Mouse (Mus musculus) midbrain, embryonic 16.5 days (tissue): ENCODE data around the gene Whrn. TPM values are rescaled to one million over a fixed set of nuclear protein-coding genes. Genes with fewer than 3 reads are reported as not detected.

Experiments
- ATAC-seq: fragments of 200-750 bp; cut with Nextera tagmentation; 2 replicates; pipeline ENCODE4 v1.8.0; 2017; ENCODE audit warnings: moderate TSS enrichment
- H3K27ac ChIP-seq: fragments of 300-500 bp; sonication (generic); 2 replicates; pipeline ENCODE4 v1.5.1; 2014; ENCODE audit warnings: mild to moderate bottlenecking, low read length, mixed read lengths
- H3K27me3 ChIP-seq: fragments of 300-500 bp; sonication (generic); 2 replicates; pipeline ENCODE4 v1.6.1; 2014; ENCODE audit warnings: low read depth, low read length, mixed read lengths; ENCODE audit not compliant: control insufficient read depth, insufficient read depth
- H3K36me3 ChIP-seq: fragments of 300-500 bp; sonication (generic); 2 replicates; pipeline ENCODE4 v1.6.1; 2014; ENCODE audit warnings: mild to moderate bottlenecking, low read length, moderate library complexity, mixed read lengths; ENCODE audit not compliant: control insufficient read depth, insufficient read depth
- H3K4me1 ChIP-seq: fragments of 300-500 bp; sonication (generic); 2 replicates; pipeline ENCODE4 v1.6.1; 2014; ENCODE audit warnings: mild to moderate bottlenecking, low read length, mixed read lengths; ENCODE audit not compliant: control insufficient read depth, insufficient read depth
- H3K4me2 ChIP-seq: fragments of 300-500 bp; sonication (generic); 2 replicates; pipeline ENCODE4 v1.6.1; 2014; ENCODE audit warnings: mild to moderate bottlenecking, low read length, mixed read lengths
- H3K4me3 ChIP-seq: fragments of 300-500 bp; sonication (generic); 2 replicates; pipeline ENCODE4 v1.5.1; 2014; ENCODE audit warnings: low read depth, mild to moderate bottlenecking, low read length, moderate library complexity, mixed read lengths
- H3K9ac ChIP-seq: fragments of 300-500 bp; sonication (generic); 2 replicates; pipeline ENCODE4 v1.6.1; 2014; ENCODE audit warnings: low read depth, low read length, mixed read lengths
- H3K9me3 ChIP-seq: fragments of 300-500 bp; sonication (generic); replicated peaks from 2 replicates; pipeline ENCODE4 v1.6.1; 2014; ENCODE audit warnings: mild to moderate bottlenecking, low read length, mixed read lengths; ENCODE audit not compliant: control insufficient read depth, poor library complexity, severe bottlenecking
- WGBS: fragments of 180-500 bp; shearing (Covaris S2); extraction: QIAGEN DNeasy Blood & Tissue Kit; methylation state at CpG from one replicate; pipeline ENCODE4 v1.1.7; 2014; 5-methylcytosine and 5-hydroxymethylcytosine counted together
- polyA plus RNA-seq: library from polyadenylated mRNA; unstranded; fragments of >200 nt; fragmentation: Nextera tagmentation; extraction: Ambion mirVana; gene quantifications from 2 replicates; pipeline ENCODE4 v1.2.1, GENCODE M21; 2015

Gene Whrn
- polyA plus RNA-seq, 1 experiment from 2014 or later: 4.9 TPM

GRCm38 (mm10) chr4:63444362-63445066, 51.3 kb downstream of the Whrn start:
- H3K4me3 ChIP-seq: no peak overlapping the region
- no peak overlapping the region for H3K9ac ChIP-seq
- WGBS: 72% methylated on average over 10 of the region's 10 CpGs
- peak overlapping the region; percentile 14; the same call in 1 of the 2 replicates for H3K27ac ChIP-seq
- no peak for ATAC-seq
- peaks cover 4% of the 10 kb centered on the region; the same call in 1 of the 2 replicates for H3K4me1 ChIP-seq
- no peak overlapping the region for H3K4me2 ChIP-seq
- H3K9me3 ChIP-seq: no peaks in the 10 kb centered on the region
- no peaks in the 10 kb centered on the region for H3K27me3 ChIP-seq
- H3K36me3 ChIP-seq: no peaks in the 10 kb centered on the region

- H3K9ac ChIP-seq: no peak overlapping the region
- no peak for ATAC-seq
- H3K4me2 ChIP-seq: no peak overlapping the region
- H3K36me3 ChIP-seq: no peaks in the 10 kb centered on the region
- no peak overlapping the region for H3K27ac ChIP-seq
- peaks cover 4% of the 10 kb centered on the region; the same call in 1 of the 2 replicates for H3K4me1 ChIP-seq
- no peaks in the 10 kb centered on the region for H3K27me3 ChIP-seq
- no peak overlapping the region for H3K4me3 ChIP-seq
- no peaks in the 10 kb centered on the region for H3K9me3 ChIP-seq
- WGBS: 97% methylated on average over 2 of the region's 2 CpGs
Observed at GRCm38 (mm10) chr4:63443101-63443500, 52.7 kb downstream of the Whrn start.

GRCm38 (mm10) chr4:63441616-63442015, 54.2 kb downstream of the Whrn start:
- Histone ChIP-seq H3K4me3 (no peak overlapping the region), H3K4me2 (no peak overlapping the region), H3K27me3 (no peaks in the 10 kb centered on the region), H3K4me1 (peaks cover 9% of the 10 kb centered on the region), H3K9me3 (no peaks in the 10 kb centered on the region), H3K9ac (no peak overlapping the region), H3K36me3 (no peaks in the 10 kb centered on the region), H3K27ac (no peak overlapping the region)
- WGBS: 93% methylated on average over 7 of the region's 7 CpGs
- no peak for ATAC-seq

- no peak overlapping the region for H3K4me3 ChIP-seq
- no peaks in the 10 kb centered on the region for H3K27me3 ChIP-seq
- H3K4me2 ChIP-seq: no peak overlapping the region
- H3K9ac ChIP-seq: no peak overlapping the region
- peaks cover 9% of the 10 kb centered on the region for H3K4me1 ChIP-seq
- ATAC-seq: no peak
- no peaks in the 10 kb centered on the region for H3K36me3 ChIP-seq
- H3K9me3 ChIP-seq: no peaks in the 10 kb centered on the region
- H3K27ac ChIP-seq: no peak overlapping the region
- WGBS: 67% methylated on average over 7 of the region's 7 CpGs
Observed at GRCm38 (mm10) chr4:63440262-63440661, 55.5 kb downstream of the Whrn start.

- 86% methylated on average over 5 of the region's 5 CpGs for WGBS
- H3K27me3 ChIP-seq: no peaks in the 10 kb centered on the region
- no peaks in the 10 kb centered on the region for H3K36me3 ChIP-seq
- no peaks in the 10 kb centered on the region for H3K9me3 ChIP-seq
- H3K27ac ChIP-seq: no peak overlapping the region
- H3K4me2 ChIP-seq: no peak overlapping the region
- no peak overlapping the region for H3K4me3 ChIP-seq
- peaks cover 4% of the 10 kb centered on the region; the same call in 1 of the 2 replicates for H3K4me1 ChIP-seq
- no peak overlapping the region for H3K9ac ChIP-seq
- ATAC-seq: no peak
Observed at GRCm38 (mm10) chr4:63437968-63438367, 57.8 kb downstream of the Whrn start.

GRCm38 (mm10) chr4:63437119-63437815, 58.5 kb downstream of the Whrn start:
- Histone ChIP-seq H3K36me3 (no peaks in the 10 kb centered on the region), H3K4me1 (peaks cover 4% of the 10 kb centered on the region; the same call in 1 of the 2 replicates), H3K27me3 (no peaks in the 10 kb centered on the region), H3K9ac (no peak overlapping the region), H3K4me3 (no peak overlapping the region), H3K4me2 (no peak overlapping the region), H3K27ac (no peak overlapping the region), H3K9me3 (no peaks in the 10 kb centered on the region)
- 56% methylated on average over 16 of the region's 16 CpGs for WGBS
- no peak for ATAC-seq

- Histone ChIP-seq H3K27ac (no peak overlapping the region), H3K4me1 (peaks cover 4% of the 10 kb centered on the region; the same call in 1 of the 2 replicates), H3K9ac (no peak overlapping the region), H3K36me3 (no peaks in the 10 kb centered on the region), H3K4me3 (no peak overlapping the region), H3K27me3 (no peaks in the 10 kb centered on the region), H3K4me2 (no peak overlapping the region), H3K9me3 (no peaks in the 10 kb centered on the region)
- no peak for ATAC-seq
- 83% methylated on average over 9 of the region's 9 CpGs for WGBS
Observed at GRCm38 (mm10) chr4:63435402-63435801, 60.4 kb downstream of the Whrn start.

- H3K9ac ChIP-seq: no peak overlapping the region
- no peaks in the 10 kb centered on the region for H3K27me3 ChIP-seq
- H3K4me2 ChIP-seq: no peak overlapping the region
- no peaks in the 10 kb centered on the region for H3K36me3 ChIP-seq
- no peaks in the 10 kb centered on the region for H3K4me1 ChIP-seq
- H3K27ac ChIP-seq: no peak overlapping the region
- no peak overlapping the region for H3K4me3 ChIP-seq
- ATAC-seq: no peak
- WGBS: 73% methylated on average over 5 of the region's 5 CpGs
- H3K9me3 ChIP-seq: no peaks in the 10 kb centered on the region
Observed at GRCm38 (mm10) chr4:63431098-63431497, 64.7 kb downstream of the Whrn start.

GRCm38 (mm10) chr4:63430357-63430756, 65.4 kb downstream of the Whrn start:
- 50% methylated on average over 3 of the region's 3 CpGs for WGBS

More at GRCm38 (mm10) chr4:63430357-63430756, 65.4 kb downstream of the Whrn start:
- H3K27ac ChIP-seq: no peak overlapping the region
- no peak overlapping the region for H3K4me2 ChIP-seq
- no peak for ATAC-seq
- no peaks in the 10 kb centered on the region for H3K4me1 ChIP-seq
- H3K9me3 ChIP-seq: no peaks in the 10 kb centered on the region
- no peaks in the 10 kb centered on the region for H3K36me3 ChIP-seq
- H3K4me3 ChIP-seq: no peak overlapping the region
- no peak overlapping the region for H3K9ac ChIP-seq
- H3K27me3 ChIP-seq: no peaks in the 10 kb centered on the region
